Mouse (Mus musculus): ENCODE measurements around the gene Plpp7.

DNA sequence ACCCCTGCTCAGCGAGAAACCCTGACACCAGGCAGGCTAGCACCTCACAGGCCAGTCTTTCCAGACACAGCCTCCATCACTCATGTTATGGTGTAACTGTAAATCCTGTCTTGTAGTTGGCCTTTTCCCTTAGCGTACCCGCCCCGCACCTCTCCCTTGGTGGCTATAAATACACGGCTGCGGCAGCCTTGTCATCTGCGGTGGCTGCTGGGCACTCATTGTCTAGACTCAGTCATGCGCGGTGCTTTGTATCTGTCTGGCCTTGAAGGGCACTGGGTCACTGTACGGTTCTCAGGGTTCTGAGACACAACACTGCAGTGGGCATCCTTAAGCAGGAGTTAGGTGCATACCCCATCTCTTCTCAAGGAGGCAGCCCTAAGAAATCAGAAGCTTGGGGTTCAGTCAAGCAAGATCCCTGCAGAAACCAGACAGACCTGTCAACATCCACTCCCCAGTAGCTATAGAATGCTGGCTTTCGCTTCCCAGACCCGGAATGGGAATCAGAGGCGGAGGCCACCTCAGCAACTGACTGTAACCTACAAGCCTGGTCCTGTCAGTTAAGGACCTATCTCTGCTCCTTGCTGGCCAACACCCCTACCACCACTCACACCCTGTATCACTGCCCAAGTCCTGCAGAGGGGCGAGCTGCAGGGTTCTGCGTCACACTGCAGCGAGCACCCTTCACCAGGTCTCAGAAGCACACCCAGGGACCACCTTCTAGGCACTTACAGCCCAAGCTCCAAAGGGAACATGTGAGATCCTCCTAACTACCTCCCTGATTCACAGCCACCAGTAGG, 10.0 kb downstream of the Plpp7 start:
- TF ChIP-seq POLR2A (IDR thresholded peaks at IDR 0.05; ENCODE audit: low read depth, low read length) = no peak
- TF ChIP-seq CHD1 (IDR thresholded peaks at IDR 0.05; ENCODE audit: low read depth, low read length) = no peak
- no peak for TF ChIP-seq CTCF (conservative IDR thresholded peaks at IDR 0.05 in 1 of 2, IDR thresholded peaks at IDR 0.05 in 1 of 2; ENCODE audit: low read depth in 2 of 2, low read length in 2 of 2)
- no peak for TF ChIP-seq MXI1 (IDR thresholded peaks at IDR 0.05; ENCODE audit: low read depth, low read length)
- no peak for TF ChIP-seq SIN3A (IDR thresholded peaks at IDR 0.05; ENCODE audit: low read length)
- TF ChIP-seq NRF1 (IDR thresholded peaks at IDR 0.05; ENCODE audit: low read depth, low read length) = no peak
- no peak for TF ChIP-seq ZC3H11A (IDR thresholded peaks at IDR 0.05; ENCODE audit: low read depth, low read length)
- no peak for TF ChIP-seq BHLHE40 (IDR thresholded peaks at IDR 0.05; ENCODE audit: low read depth, low read length)

All from CH12.LX (cell line).